Mouse (Mus musculus) cerebellum, adult 2 months (tissue): ENCODE data around the gene Fhad1.

Source experiments
- CTCF ChIP-seq: fragments of 200-500 bp; IDR thresholded peaks from 2 replicates; pipeline ENCODE4 v1.5.1; 2011; ENCODE audit warnings: low read depth, mild to moderate bottlenecking, control low read depth, low read length, moderate library complexity, borderline replicate concordance; ENCODE audit not compliant: insufficient read depth
- POLR2A ChIP-seq: fragments of 200-500 bp; IDR thresholded peaks from 2 replicates; pipeline ENCODE4 v1.6.1; 2011; ENCODE audit warnings: low read length, control low read depth, borderline replicate concordance; ENCODE audit not compliant: insufficient read depth

DNA sequence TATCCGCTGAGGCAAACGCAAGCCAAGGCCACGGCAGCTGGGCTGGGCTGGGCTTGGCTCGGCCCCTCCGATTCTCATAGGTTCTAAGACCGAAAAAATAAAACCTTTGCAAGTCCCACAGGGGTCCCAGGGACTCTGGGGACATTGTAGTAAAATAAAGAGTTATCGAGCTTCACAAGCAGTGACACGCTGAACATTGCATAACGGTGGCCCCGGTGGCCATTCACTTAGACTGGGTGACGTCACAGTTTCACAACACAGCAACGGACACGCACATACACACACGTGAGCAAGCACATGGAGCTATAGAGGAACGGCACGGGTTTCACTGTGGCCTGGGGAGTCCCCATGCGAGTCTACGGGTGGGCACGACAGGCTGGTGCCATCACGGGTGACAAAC lies 156.4 kb downstream of the Fhad1 start:
- TF ChIP-seq CTCF (no peak), POLR2A (no peak)
